Mouse (Mus musculus) c-Kit-positive CD71-positive TER-119-positive erythroid progenitor cells, embryonic 14.5 days (primary cell): ENCODE measurements around the gene Edar.
"Not testable (repeated sequence)": the region's sequence is repeated elsewhere in the genome, so short reads cannot be mapped to it uniquely, and the experiment has no call there.

Experiments used
- DNase-seq: peaks from one replicate; pipeline ENCODE4 v3.0.0-alpha.2; 2013; ENCODE audit warnings: low spot score

Gene Edar

DNA sequence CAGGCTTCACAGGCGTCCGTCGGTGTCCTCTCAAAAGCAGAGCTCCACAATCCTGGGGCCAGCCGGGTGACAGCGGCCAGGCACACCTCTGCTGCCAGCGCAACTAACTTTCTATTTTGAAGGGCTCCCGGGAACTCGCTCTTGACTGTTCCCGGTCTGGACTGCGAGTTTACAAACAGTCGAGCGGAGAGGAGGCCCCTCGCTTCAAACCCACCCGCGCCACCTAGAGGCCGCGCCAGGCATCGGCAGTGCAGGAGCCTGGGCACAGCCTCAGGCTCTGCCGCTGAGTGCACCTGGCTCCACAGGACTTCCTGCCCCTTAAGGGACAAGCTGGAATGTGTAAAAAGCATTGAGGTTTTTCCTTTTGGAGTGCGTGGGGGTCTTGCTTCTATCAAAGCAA is at the start of gene Edar:
Gene Edar, minus strand, starts transcription at position 122 of the 400 bp plus-strand sequence.
- peak; percentile 20 for DNase-seq

DNA sequence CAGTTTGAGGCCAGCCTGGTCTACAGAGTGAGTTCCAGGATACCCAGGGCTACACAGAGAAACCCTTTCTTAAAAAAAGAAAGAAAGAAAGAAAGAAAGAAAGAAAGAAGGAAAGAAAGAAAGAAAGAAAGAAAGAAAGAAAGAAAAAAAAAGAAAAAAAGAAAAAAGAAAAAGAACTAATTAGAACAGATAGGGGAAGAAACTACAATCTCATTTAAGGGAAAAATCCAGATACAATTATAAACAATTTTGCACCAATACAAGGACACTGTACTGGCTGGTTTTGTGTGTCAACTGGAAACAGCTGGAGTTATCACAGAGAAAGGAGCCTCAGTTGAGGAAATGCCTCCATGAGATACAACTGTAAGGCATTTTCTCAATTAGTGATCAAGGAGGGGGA is 42.7 kb upstream of the Edar start, which contains the start of gene Gm17542:
Gene Gm17542, minus strand, starts transcription at position 101 of the 400 bp plus-strand sequence.
- DNase-seq, result not testable (repeated sequence)

DNA sequence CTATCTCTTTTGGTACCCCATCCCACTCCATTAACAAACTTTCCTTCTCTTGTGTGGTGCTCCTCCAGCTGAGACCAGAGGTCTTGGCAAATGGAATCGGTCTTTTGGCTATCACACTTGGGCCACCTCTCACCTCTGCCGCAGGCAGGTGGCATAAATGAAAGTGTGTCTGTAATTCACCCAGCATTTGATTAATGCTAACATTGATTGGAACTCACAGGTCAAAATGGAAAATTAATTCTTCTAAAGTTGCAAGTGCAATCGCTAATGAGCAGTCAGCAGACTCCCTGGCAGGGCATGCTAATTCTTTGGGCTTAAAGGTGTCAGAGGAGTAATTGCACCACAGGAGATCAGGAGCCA is 39.3 kb upstream of the Edar start:
- no peak for DNase-seq

DNA sequence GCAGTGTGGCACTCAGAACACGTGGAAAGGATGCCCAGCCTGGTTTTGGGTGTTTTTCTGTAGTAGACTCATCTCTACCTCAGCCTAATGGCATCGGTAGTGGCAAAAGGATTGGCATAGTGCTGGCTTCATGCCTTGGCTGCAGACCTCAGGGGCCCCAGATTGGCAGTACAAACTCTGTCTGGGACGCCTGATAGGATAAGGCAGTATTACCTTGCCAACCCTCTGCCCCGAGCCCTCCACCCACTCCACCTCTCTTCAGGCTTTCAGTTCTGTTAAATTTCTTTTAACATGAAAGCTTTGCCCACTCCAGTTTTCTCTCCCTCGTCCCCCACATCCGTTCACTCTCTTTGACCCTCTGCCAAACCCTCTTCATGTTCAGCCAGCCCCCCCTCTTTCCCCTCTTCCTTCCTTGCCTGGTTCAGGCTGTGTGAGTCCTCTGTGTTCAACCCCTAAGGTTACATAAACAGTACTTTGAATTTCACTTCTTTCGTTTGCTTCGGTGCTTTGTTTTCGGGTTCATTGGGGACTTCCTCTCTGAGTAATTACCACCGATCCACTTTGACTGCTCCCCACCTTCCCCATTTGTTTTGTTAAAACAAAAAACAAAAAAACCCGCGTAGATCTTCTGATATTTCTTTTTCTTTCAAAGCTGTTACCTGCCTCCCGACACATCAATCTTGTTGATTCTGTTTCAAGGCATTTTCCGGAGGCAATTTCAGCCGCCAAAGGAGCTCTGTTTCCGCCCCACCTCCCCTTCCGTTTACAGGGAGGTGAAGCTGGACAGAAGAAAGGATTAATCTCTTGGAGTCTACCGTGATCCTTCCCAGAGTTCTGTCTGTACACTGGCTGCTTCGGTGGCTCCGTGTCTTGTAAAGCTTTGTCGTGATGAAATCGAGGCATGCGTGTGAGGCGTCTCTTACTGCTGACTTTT is 38.7 kb upstream of the Edar start:
- DNase-seq, result no peak

DNA sequence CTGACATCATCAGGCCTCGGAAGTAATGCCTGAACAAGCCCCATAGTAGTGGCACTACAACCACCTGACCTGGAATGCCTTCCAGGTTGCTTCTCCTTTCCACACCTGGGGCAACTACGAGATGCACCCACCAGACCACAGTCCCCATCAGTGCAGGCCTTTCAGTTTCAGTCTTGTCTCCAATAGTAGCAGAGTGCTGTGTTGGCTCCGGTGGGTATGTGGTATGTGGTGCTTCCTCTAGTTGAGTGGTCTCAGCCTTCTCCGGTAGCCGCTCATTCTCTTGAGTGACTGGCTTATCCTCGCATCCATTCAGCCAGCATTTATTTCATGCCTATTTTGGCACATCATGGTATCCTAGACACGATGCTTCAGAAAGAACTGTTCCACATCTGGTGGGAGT is 37.8 kb upstream of the Edar start:
- no peak for DNase-seq

DNA sequence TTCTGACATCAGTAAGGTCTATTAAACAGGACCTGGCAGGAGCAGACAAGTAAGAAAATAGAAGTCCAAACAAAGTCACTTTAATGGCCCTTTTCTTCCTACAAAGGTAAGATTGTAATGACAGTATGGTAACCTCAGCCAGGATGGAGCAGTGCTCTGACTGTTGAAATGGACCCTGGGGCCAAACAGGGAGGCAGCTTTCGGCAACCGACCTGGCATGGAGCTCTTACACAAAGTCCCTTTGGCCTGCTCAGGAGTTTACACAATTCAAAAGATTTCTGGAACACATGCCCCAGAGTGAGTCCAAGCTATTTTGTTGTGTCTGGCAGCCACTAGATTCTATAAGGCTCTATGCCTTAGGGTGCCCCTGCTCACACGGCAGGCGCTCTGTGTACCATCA is 33.6 kb upstream of the Edar start:
- DNase-seq, result no peak

DNA sequence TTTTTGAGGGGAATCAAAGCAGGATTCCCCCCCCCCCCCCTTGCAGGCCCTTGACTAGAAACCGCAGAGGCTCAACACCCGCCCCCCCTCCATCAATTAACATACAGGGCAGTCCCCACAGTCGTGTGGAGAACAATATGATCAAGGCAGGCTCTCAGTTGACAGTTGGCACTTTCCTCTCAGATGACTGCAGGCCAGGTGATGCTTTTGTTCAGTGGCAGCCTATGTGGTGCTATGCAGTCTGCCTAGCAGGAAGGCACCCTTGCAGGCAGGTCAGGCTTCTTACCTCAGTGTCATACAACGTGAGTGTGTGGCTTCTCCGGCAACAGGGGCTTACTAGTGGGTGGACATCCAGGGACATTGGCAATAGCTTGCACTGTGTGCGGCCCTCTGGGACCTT is 25.1 kb upstream of the Edar start:
- no peak for DNase-seq

DNA sequence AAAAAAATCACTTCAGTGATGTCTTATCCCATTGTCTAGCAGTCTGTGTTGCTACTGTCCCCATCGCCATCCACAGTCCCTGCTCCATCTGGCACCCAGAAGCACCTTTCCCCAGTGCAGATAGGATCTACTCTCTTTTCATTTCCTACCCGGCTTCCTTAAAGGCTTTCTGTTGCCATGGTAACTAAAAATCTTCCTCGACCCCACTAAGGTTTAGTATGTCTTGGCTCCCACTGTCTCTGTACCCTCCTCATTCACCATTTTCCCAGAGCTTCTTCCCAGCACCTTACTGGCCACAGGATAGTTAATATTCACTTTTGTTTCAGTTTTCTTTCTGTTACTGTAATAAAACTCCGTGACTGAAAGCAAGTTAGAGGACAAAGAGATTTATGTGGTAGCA is 24.7 kb upstream of the Edar start:
- no peak for DNase-seq

DNA sequence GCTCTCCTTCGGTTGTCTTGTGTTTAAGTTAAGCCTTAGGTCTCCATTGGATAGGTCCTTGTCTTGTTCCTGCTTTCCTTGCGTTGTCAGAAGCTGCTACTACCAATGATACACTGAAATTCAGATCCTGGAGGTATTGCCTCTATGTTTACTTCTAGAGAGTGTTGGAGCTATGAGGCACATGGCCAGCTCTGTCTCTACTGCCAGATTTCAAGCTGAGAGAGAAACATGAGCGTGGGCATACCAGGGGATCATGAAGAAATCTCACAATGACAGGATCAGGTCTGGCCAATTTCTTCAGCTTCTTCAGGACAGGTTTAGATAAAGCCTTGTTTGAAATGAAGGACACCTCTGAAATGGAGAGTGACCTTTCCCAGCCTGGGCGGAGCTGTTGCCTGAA is 23.5 kb upstream of the Edar start:
- no peak for DNase-seq

DNA sequence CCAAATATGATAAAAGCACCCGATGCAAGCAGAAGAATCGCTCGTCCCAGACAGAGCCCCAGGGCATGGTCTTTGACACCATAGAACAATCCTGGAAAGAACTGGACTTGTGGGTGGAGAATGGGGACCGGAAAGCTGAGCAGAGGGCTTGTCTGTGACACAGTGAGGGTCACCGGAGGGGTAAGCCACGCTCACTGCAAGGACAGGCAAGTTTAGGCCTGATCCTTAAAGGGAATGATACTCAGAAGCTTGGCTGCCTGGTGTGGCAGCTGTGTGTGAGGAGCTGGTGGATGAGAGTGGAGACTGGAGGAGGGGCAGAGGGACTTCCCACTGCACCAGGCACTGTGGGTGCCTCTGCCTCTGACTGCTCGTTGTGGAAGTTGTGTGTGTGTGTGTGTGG is 15.6 kb upstream of the Edar start:
- DNase-seq, result no peak

DNA sequence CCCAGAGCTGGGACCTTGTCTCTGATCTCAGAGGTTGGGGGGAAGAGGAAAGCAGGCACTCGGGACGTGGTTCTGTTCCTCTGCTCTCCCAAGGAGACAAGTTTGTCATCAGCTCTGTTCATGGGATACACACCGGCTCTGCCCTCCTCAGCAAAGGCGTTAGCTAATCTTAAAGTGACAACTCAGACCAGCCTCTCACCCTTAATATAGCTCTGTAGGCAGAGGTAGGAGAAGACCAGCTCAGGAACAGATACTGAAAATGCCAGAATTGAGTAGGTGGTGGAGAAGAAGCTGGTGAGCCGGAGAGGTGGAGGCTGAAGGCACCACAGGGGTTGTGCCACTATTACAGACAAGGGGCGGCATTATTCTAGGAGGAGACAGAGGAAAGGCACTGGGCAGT is 3.8 kb upstream of the Edar start:
- DNase-seq, result no peak

DNA sequence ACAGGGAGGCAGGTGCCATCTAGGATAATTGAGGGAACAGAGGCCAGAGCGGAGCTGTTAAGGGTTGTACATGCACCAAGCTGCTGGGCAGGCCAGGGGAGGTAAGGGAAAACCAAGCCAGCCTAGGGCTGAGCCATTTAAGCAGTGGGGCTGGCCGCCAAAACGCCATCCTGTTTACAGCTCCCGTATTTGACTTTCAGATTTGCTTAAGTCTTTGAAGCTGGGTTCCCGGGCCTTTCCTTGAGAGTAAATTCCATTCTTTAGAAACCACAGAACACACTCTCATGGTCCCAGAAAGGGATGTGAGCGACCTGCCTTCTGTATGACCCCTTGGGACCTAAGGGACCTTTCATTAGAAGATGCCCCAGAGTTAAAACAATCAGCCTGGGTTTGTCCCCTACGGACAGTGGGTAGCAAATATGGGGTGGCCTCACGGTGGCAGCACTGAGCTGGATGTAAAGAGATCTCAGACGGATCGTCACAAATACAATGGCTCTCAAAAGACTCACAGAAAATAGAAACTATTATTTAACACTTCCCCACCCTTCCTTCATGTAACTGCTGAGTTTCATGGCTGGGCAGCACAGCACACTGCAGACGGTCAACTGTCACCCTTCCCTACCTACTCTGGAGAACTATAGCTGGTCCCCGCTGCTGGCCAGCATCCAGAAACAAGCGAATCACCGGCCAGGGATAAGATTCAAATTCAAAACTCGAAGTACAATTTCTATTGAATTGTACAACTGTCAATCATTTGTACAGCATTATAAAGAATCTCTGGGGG is 2.0 kb downstream of the Edar start:
- DNase-seq, result peak; percentile 23

DNA sequence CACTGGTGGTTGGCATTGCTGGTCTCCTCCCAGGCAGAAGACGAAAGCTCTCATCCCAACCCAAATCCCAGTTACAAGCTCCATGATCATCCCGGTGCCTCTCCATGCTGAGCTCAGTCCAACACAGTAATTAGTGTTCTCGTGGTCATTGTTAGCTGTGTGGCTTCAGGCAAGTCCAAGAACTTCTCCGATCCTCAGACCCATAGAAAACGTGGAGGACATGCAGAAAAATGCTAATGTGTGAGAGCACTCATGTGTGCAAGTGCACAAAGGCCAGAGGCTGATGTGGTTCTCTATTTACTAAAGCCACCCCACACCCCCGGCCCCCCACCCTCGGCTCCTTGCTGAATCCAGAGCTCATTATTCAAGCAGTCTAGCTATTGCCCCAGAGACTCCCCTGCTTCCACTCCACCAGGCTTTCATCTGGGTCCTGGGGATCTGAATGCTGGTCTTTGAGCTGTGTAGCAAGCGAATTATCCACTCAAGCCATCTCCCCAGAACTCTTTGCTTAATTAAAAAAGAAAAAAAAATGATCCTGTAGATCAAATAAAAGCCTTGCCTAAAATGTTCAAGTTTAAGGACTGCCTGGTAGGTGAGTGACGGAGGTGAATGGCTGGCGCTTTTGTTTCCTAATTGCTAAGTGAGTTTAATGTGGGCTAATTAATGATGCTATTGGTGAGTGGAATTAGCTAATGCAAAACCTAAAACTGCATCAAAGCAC is 2.7 kb downstream of the Edar start:
- DNase-seq, result no peak

DNA sequence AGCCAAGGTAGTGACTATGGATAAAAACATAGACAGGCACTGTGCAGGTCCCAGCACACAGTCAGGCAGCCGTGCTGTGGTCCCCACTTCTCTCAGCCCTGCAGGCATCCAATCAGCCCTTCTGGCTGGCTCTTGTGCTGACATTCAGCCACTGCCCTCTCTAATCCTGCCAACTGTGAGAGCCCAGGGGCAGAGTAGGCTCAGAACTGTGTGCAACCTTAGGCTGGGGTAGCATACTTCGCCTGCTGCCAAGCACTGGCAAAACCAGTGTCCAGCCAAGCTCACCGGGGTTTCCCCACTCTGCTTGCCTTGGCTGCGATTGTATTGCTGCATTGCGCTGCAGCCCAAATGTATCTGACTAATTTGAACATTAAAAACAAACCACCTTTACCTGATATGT is 11.6 kb downstream of the Edar start:
- DNase-seq, result no peak

DNA sequence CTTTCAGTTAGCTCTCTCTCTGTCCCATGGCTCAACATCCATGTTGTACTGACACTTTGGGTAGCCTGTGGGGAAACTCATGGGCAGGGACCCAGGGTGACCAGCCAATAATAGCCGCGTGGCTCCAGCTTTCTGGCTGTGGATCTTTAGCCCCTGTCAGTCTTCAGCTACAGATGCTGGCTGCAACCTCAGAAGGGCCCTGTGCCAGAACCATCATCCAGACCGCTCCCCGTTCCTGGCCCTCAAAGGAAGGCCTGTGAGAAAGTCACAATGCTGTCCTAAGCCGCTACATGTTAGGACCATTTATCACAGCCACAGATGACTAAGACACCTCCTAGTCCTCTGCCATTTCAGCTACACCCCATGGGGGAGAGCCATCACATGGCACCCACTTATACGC is 12.0 kb downstream of the Edar start:
- DNase-seq, result no peak

DNA sequence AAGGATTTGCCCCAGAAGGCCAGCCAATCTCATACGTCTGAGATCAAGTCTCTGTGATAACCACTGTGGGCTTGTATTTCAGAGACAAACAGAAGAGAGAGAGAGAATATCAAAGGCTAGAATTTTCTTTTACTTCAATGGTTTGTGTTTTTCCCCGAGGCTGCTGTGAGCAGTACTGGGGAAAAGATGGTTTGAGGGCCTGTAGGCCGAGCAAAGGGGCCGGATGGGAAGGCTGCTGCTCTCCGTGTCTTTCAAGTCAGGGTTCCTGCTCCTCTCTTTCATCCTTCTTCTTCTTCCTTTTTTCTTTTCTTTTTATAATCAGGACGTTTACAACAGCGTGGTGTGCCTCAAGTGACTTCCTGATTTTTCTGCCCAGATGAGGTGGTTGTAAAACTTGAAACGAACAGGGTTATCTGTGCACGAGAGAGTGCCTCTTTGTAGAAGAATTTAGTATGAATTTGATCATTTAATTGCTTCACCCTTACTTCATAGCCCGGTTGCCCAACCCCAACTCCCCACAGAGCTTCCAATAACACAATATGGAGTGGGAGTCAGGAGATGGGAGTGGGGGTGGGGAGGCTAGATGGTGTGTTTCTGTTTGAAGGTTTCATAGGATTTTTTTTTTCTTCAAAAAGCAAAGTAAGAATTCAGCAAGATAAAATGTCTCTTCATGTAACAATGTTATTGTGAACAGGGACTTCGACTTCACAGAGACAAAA is 16.0 kb downstream of the Edar start:
- no peak for DNase-seq

DNA sequence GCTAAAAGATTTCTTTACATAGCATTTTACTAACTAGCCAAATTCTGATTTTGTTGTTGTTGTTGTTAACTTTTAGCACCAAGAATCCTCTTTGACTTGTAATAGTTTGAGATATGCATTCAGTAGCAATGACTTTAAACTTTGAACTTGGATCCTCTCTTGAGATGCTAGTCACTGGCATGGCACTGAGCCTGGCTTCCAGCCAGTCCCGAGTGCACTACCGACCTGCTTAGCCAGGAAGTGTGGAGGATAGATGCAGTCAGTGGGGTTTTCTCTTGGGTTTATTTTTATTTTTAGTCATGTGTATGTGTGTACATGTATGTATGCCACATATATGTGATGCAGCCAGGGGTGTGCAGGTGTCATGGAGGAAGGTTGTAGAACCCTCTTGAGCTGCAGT is 17.7 kb downstream of the Edar start:
- no peak for DNase-seq

DNA sequence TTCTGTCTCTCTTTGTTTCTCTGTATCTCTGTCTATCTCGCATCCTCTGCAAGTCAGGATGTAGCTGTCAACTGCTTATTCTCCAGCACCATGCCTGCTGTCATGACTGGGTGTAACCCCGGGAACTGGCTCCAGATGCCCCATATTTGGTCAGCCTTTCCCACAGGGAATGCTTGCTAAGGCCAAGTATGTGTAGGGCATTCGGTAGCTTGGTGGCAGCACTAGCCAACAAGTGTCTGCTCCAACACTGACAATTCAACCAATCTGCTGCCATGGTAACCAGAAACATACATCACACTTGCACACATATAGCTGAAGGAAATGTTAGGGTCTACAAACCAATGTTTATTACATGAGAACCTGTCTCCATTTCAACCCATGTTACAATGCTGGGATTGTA is 21.8 kb downstream of the Edar start:
- DNase-seq, result no peak

DNA sequence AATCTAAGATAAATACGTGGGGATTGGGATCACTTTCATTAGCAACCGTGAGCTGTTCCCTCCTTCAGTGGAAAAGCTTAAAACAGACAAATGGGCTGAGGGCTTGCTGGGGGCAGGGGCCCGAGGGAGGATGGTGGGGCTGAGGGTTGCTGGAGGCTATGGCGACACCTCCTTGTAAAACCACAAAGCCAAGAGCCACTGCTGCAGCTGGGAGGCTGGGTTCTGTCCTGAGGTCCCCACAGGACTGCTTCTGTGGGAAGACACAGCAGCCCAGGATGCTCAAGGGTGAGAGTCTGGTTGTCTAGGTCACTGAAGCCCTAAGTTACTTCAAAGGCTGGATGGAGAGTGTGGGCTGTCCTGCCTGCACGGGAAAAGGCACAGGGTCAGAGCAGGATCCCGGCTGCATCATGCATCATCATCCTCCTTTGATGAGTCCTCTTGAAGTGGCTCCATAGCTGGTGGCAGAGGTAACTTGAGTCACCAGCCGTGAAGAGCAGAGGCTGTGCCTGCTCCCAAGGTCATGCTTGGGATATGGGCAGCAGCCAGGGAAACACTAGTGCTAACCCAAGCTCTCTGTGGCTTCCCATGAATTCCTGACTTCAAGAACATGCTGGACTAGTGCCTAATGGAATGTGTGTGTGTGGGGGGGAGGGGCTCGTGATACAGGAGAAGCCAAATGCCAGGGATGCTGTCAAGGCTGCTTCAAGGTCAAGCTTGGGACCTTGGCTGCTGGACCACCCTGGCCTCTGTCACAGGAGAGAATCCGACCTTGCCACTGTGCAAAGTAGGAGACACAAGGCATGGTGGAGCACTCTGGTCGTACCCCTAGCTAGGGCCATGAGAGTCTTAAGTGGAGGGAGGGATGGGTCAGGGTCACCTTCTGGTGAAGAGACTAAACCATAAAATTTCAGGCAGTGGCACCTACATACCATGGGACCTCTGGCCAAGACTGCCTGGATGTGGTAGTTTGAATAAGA is 22.7 kb downstream of the Edar start:
- no peak for DNase-seq

DNA sequence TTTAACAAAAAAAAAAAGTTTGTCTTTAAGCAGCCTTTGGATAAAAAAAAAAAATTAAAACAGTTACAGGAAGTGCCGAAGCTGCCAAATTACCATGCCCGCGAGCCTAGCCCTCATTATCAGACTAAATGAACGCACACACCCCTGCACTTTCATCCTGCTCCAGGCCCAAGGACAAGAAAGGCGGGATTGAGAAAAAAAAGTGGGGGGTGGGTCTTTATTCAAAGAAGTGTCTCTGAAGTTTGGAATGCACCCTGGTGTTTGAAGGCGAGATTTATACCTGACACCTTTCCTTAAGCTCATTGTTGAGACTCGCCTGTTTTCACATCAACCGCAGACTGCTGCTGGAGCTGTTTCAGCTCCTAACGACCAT is 23.4 kb downstream of the Edar start:
- no peak for DNase-seq
